Mouse (Mus musculus) right cerebral cortex, adult 18-20 months (tissue): ENCODE measurements around the gene Rab10.

ENCODE experiments used
- DNase-seq: peaks from one replicate; pipeline ENCODE4 v3.0.0; 2022; ENCODE audit warnings: mixed read lengths

Gene Rab10

DNA sequence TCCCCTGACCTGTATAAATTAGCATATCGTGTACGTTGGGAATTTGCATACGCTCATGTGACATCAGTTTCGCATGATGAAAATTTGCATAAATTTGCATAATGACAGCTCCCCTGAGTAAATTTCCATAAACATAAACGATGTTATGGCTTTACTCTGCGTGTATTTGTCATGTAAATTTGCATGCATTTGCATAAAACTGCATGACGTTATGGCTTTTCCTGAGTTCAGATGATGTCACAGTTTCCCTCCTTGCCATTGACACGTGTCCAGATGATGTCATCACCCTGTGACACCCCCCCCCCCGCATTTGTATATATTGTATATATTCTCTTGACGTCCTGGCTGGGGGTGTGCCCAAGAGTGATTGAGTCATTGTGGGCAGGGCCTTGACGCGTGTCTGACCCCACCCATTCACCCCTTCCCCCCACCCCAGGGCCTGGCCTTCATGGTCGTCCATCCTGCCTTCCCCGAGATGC, 73.6 kb downstream of the Rab10 start:
- DNase-seq: no peak

DNA sequence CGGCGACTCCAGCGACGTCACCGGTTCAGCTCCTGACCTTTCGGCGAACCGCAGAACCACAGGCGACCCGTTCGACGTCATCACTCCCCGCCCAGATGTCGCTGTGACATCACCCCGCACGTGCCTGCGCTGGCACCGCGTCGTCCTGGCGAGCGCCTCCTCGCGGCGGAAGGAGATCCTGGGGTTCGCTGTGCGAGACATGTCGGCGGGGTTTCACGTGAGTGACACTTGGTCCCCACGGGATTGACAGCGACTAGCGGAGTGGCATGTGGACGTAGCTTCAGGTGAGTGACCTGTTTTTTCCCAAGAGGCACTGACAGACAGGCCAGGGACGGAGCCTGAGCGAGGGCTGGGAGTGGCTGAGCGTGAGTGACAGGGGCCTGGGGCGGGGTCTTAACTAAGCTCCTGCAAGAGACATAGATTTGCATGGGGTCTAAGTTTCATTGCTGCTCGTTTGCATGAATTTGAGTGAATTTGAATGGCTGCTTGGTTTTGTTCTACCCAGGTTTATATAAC, 74.1 kb downstream of the Rab10 start:
- DNase-seq: peak; percentile 96

DNA sequence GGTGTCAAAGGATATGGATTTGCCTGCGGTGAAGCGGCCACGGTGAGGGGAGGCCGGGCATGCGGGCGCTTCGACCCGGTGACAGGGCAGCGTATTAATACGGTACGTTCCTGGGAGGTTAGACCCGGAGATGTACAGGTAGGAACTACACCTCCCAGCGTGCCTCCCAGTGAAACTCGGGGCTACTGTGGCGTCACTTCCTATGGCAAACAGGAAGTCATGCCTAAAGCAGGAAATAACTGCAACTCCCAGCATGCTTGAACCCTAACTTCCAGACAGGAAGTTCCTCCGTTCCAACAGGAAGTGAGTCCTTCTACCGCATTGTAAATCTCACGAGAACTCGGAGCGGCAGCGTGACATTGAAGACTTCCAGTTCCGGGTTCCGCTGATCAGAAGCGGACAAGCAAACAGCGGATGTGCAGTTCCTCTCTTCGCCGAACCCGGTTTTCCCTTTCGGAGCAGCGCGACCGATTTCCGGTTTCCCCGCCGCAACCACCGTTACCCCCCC, 74.6 kb downstream of the Rab10 start:
- peak; percentile 97 for DNase-seq

DNA sequence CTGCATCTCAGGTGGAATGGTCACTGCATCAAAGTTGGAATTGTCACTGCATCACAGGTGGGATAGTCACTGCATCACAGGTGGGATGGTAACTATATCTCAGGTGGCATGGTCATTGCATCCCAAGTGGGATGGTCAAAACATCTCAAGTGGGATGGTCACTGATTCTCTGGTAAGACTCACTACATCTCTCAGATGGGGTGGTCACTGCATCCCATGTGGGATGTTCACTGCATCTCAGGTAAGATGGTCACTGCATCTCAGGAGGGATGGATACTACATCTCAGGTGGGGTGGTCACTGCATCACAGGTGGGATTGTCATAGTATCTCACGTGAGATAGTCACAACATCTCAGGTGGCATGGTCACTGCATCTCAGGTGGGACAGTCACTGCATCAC, 75.7 kb downstream of the Rab10 start:
- DNase-seq: no peak

DNA sequence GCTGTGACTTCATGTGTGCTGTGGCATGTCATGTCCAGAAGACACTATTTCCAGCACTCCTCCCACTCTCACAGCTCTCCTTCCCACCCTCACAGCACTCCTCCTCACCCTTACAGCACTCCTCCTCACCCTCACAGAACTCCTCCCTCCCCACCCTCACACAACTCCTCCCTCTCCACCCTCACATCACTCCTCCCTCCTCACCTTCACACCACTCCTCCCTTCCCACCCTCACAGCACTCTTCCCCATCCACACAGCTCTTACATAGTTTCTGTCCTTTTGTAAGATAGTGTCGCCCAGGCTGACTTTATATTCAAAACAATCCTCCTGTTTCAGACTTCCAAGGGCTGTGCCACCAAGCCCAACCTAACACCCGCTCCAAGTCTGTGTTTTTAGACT, 86.4 kb downstream of the Rab10 start:
- DNase-seq: no peak

DNA sequence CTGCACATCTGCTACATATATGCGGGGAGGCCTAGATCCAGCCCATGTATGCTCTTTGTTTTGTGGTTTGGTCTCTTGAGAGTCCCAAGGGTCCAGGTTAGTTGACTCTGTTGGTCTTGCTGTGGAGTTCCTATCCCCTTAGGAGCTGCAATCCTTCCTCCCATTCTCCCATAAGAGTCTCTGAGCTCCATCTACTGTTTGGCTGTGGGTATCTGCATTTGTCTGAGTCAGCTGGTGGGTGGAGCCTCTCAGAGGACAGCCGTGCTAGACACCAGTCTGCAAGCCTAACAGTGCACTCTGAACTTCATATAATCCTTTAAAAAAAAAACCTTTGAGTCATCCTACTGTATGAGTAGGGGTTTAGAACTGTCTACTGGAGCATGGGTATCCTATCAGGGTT, 99.6 kb downstream of the Rab10 start:
- no peak for DNase-seq

DNA sequence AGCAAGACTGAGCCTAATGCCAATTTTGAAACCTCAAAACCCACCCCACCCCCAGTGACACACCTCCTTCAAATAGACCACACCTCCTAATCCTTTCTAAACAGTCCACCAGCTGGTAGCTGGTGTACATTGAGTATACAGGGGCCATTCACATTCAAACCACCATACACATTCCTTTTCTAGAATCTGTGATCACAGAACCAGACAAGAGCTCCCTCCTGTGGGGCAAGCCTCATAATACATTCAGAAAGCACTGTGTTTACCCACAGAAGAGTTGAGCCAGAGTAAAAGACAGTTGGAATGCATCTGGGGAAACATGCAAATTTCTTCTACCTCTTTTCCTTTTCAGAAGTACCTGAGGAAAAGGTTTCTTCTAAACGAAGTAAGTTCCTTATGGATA, 100.6 kb downstream of the Rab10 start:
- no peak for DNase-seq
